In the genomic region with DNA sequence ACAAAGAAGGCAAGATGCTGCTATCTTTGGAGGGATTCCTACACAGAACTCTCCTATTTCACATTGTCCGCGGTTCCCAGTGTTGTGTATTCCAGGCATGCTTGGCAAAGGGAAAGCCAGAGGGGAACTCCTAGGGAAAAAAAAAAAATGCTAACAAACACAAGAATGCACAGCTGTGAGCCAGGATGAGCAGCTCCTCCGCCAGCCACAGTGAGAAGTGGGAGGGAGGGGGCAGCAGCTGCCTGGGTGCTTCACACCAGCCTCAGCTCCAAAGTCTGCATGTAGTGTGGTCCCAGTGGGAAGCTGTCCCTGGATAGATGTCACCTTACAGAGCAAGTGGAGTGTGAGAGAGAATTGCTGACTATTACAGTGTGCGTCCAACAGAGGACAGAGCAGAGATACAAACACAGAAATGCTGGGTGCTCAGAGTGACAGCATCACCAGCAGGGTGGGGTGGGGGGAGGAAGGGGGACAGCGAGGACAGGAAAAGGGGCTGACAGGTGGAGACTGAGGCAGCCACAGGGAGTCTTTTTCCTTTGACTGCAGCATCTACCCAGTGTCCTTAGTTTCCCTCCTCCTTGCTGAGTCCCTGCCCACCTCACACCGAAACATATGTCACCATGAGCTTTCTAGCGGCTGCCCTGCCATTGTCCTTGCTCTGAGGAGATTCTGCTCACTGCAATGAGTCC, we compare ENCODE assay signal across 8 mouse cellular contexts. TPM values are rescaled to one million over a fixed set of nuclear protein-coding genes. Genes with fewer than 3 reads are reported as not detected.
DNase-seq lines count a peak whose midpoint lies in the region; ATAC-seq lines count a peak whose summit lies in the region.

No protein-coding gene starts in this region.

- H3K4me3 ChIP-seq in kidney, embryonic 15.5 days (replicated peaks): no peak overlapping the region
- H3K4me3 ChIP-seq in hindbrain, embryonic 13.5 days: no peak overlapping the region
- no peak overlapping the region for H3K4me3 ChIP-seq in neural tube, embryonic 15.5 days (replicated peaks)

- WGBS in kidney, embryonic 15.5 days: 29% methylated on average over 7 of the region's 7 CpGs
- 16% methylated on average over 7 of the region's 7 CpGs for WGBS in hindbrain, embryonic 13.5 days
- WGBS in neural tube, embryonic 15.5 days: 32% methylated on average over 7 of the region's 7 CpGs

- no peak overlapping the region for H3K4me2 ChIP-seq in kidney, embryonic 15.5 days
- no peak overlapping the region for H3K4me2 ChIP-seq in hindbrain, embryonic 13.5 days
- no peak overlapping the region for H3K4me2 ChIP-seq in neural tube, embryonic 15.5 days

- H3K27me3 ChIP-seq in kidney, embryonic 15.5 days: peaks cover 31% of the 10 kb centered on the region
- peaks cover 35% of the 10 kb centered on the region for H3K27me3 ChIP-seq in hindbrain, embryonic 13.5 days
- peaks cover 5% of the 10 kb centered on the region; the same call in 1 of the 2 replicates for H3K27me3 ChIP-seq in neural tube, embryonic 15.5 days (replicated peaks)

- no peak for DNase-seq in kidney, postnatal 25 days
- DNase-seq in NIH3T3 (ENCODE audit: low read depth): peak; percentile 58
- no peak for DNase-seq in adrenal gland, adult 8-10 months
- no peak for DNase-seq in MN1 (ENCODE audit: low spot score)
- DNase-seq in kidney, adult 18-20 months: no peak

- 0 out of 2 replicates have a peak, but pooled peaks have one; percentile 48 for ATAC-seq in kidney, embryonic 15.5 days (replicated peaks; ENCODE audit: low FRiP score)
- ATAC-seq in hindbrain, embryonic 13.5 days (ENCODE audit: low FRiP score): peak; percentile 38
- peak; percentile 27; the same call in 1 of the 2 replicates for ATAC-seq in neural tube, embryonic 15.5 days (ENCODE audit: low FRiP score)

- no peak overlapping the region for H3K9ac ChIP-seq in kidney, embryonic 15.5 days
- peak overlapping the region; percentile 51 for H3K9ac ChIP-seq in hindbrain, embryonic 13.5 days
- H3K9ac ChIP-seq in neural tube, embryonic 15.5 days (replicated peaks): no peak overlapping the region

- no peaks in the 10 kb centered on the region for H3K9me3 ChIP-seq in kidney, embryonic 15.5 days (replicated peaks)
- H3K9me3 ChIP-seq in hindbrain, embryonic 13.5 days: no peaks in the 10 kb centered on the region
- H3K9me3 ChIP-seq in neural tube, embryonic 15.5 days (replicated peaks): no peaks in the 10 kb centered on the region

- H3K36me3 ChIP-seq in kidney, embryonic 15.5 days: no peaks in the 10 kb centered on the region
- no peaks in the 10 kb centered on the region for H3K36me3 ChIP-seq in hindbrain, embryonic 13.5 days
- H3K36me3 ChIP-seq in neural tube, embryonic 15.5 days: no peaks in the 10 kb centered on the region

- H3K27ac ChIP-seq in kidney, embryonic 15.5 days: no peak overlapping the region
- H3K27ac ChIP-seq in hindbrain, embryonic 13.5 days: peak overlapping the region; percentile 44
- H3K27ac ChIP-seq in neural tube, embryonic 15.5 days (replicated peaks): peak overlapping the region; percentile 20

- H3K4me1 ChIP-seq in kidney, embryonic 15.5 days: peaks cover 22% of the 10 kb centered on the region; the same call in 1 of the 2 replicates
- peaks cover 22% of the 10 kb centered on the region for H3K4me1 ChIP-seq in hindbrain, embryonic 13.5 days (replicated peaks)
- peaks cover 23% of the 10 kb centered on the region for H3K4me1 ChIP-seq in neural tube, embryonic 15.5 days

RNA-seq across cellular contexts. Expression of gene Lingo4, which starts 6.2 kb away (rescaled TPM):
- 0.17 and 0.32 TPM in 2 replicates for polyA plus RNA-seq in kidney, embryonic 15.5 days (2015; fragmentation: Nextera tagmentation; extraction: Ambion mirVana)
- 0.81 and 0.96 TPM in 2 replicates for polyA plus RNA-seq in hindbrain, embryonic 13.5 days (2015; fragmentation: Nextera tagmentation; extraction: Ambion mirVana)
- polyA plus RNA-seq in neural tube, embryonic 15.5 days (2015; fragmentation: Nextera tagmentation; extraction: Ambion mirVana): 2.4 and 2.5 TPM in 2 replicates
- 1 to 10 TPM in 1 of 4 experiments, under 1 TPM in 3; 0.31 to 1.3 (median 0.78) TPM for total RNA-seq in adrenal gland, adult 8-10 months (2022)

RNA-seq across cellular contexts. Expression of gene Tdrkh, which starts 8.6 kb away (rescaled TPM):
- polyA plus RNA-seq in kidney, embryonic 15.5 days (2015; fragmentation: Nextera tagmentation; extraction: Ambion mirVana): 12.0 and 15.5 TPM in 2 replicates
- 58.8 and 59.7 TPM in 2 replicates for polyA plus RNA-seq in hindbrain, embryonic 13.5 days (2015; fragmentation: Nextera tagmentation; extraction: Ambion mirVana)
- 39.2 and 43.5 TPM in 2 replicates for polyA plus RNA-seq in neural tube, embryonic 15.5 days (2015; fragmentation: Nextera tagmentation; extraction: Ambion mirVana)
- 10 to 100 TPM in 3 of 4 experiments, 1 to 10 TPM in 1; 10.0 to 22.5 (median 15.9) TPM for total RNA-seq in adrenal gland, adult 8-10 months (2022)

RNA-seq across cellular contexts. Expression of gene Rorc, which starts 31.9 kb away (rescaled TPM):
- 8.6 and 9.6 TPM in 2 replicates for polyA plus RNA-seq in kidney, embryonic 15.5 days (2015; fragmentation: Nextera tagmentation; extraction: Ambion mirVana)
- 0.42 and 0.50 TPM in 2 replicates for polyA plus RNA-seq in hindbrain, embryonic 13.5 days (2015; fragmentation: Nextera tagmentation; extraction: Ambion mirVana)
- polyA plus RNA-seq in neural tube, embryonic 15.5 days (2015; fragmentation: Nextera tagmentation; extraction: Ambion mirVana): 0.31 and 1.9 TPM in 2 replicates
- 10 to 100 TPM; 14.6 to 27.6 (median 23.6) TPM for total RNA-seq in adrenal gland, adult 8-10 months (2022)

RNA-seq across cellular contexts. Expression of gene Mrpl9, which starts 38.6 kb away (rescaled TPM):
- polyA plus RNA-seq in kidney, embryonic 15.5 days (2015; fragmentation: Nextera tagmentation; extraction: Ambion mirVana): 68.4 and 70.4 TPM in 2 replicates
- 58.8 and 62.2 TPM in 2 replicates for polyA plus RNA-seq in hindbrain, embryonic 13.5 days (2015; fragmentation: Nextera tagmentation; extraction: Ambion mirVana)
- 61.8 and 63.3 TPM in 2 replicates for polyA plus RNA-seq in neural tube, embryonic 15.5 days (2015; fragmentation: Nextera tagmentation; extraction: Ambion mirVana)
- 10 to 100 TPM; 69.1 to 73.5 (median 71.4) TPM for total RNA-seq in adrenal gland, adult 8-10 months (2022)

RNA-seq across cellular contexts. Expression of gene Oaz3, which starts 39.2 kb away (rescaled TPM):
- 0.45 and 0.84 TPM in 2 replicates for polyA plus RNA-seq in kidney, embryonic 15.5 days (2015; fragmentation: Nextera tagmentation; extraction: Ambion mirVana)
- 1.0 and 1.5 TPM in 2 replicates for polyA plus RNA-seq in hindbrain, embryonic 13.5 days (2015; fragmentation: Nextera tagmentation; extraction: Ambion mirVana)
- polyA plus RNA-seq in neural tube, embryonic 15.5 days (2015; fragmentation: Nextera tagmentation; extraction: Ambion mirVana): 0.78 and 0.97 TPM in 2 replicates
- not detected for total RNA-seq in adrenal gland, adult 8-10 months (2022)
